Mouse (Mus musculus): Measurements from ENCODE around the gene 2010111I01Rik. TPM values are rescaled to one million over a fixed set of nuclear protein-coding genes. Genes with fewer than 3 reads are reported as not detected.

2010111I01Rik gene
- total and polyA plus RNA-seq, 2 experiments from 2014 or later: 16.2 to 30.3 TPM

GRCm38 (mm10) chr13:63270191-63270590 lies 305.5 kb downstream of the 2010111I01Rik start:
- Histone ChIP-seq H3K4me1 (ENCODE audit: insufficient read depth, low read length) (peaks cover 5% of the 10 kb centered on the region), H3K27ac (ENCODE audit: low read depth, low read length) (no peak overlapping the region), H3K4me3 (ENCODE audit: low read depth, low read length) (no peak overlapping the region), H3K9ac (replicated peaks; ENCODE audit: low read length, poor library complexity, severe bottlenecking) (no peak overlapping the region), H3K4me2 (ENCODE audit: low read depth, low read length, poor library complexity, severe bottlenecking) (no peak overlapping the region), H3K27me3 (ENCODE audit: insufficient read depth, low read length) (peaks cover 7% of the 10 kb centered on the region; the same call in 1 of the 2 replicates), H3K36me3 (ENCODE audit: insufficient read depth, low read length) (no peaks in the 10 kb centered on the region), H3K9me3 (ENCODE audit: low read length) (no peaks in the 10 kb centered on the region)
- TF ChIP-seq CTCF (IDR thresholded peaks at IDR 0.05): no peak
- ATAC-seq (ENCODE audit: low FRiP score) (no peak), DNase-seq (ENCODE audit: low spot score) (no peak)
- 64% methylated on average over 5 of the region's 5 CpGs for WGBS

GRCm38 (mm10) chr13:63272017-63272601 lies 307.4 kb downstream of the 2010111I01Rik start:
- WGBS: 15% methylated on average over 16 of the region's 16 CpGs
- Histone ChIP-seq H3K27ac (ENCODE audit: low read depth, low read length) (no peak overlapping the region), H3K9ac (replicated peaks; ENCODE audit: low read length, poor library complexity, severe bottlenecking) (peak overlapping the region; percentile 36; the same call in 1 of the 2 replicates), H3K27me3 (ENCODE audit: insufficient read depth, low read length) (peaks cover 7% of the 10 kb centered on the region; the same call in 1 of the 2 replicates), H3K4me2 (ENCODE audit: low read depth, low read length, poor library complexity, severe bottlenecking) (peak overlapping the region; percentile 77), H3K9me3 (ENCODE audit: low read length) (no peaks in the 10 kb centered on the region), H3K4me1 (ENCODE audit: insufficient read depth, low read length) (peaks cover 5% of the 10 kb centered on the region), H3K36me3 (ENCODE audit: insufficient read depth, low read length) (no peaks in the 10 kb centered on the region), H3K4me3 (ENCODE audit: low read depth, low read length) (peak overlapping the region; percentile 40)
- DNase-seq (ENCODE audit: low spot score) (no peak), ATAC-seq (ENCODE audit: low FRiP score) (peak; percentile 6; the same call in 1 of the 2 replicates)
- no peak for TF ChIP-seq CTCF (IDR thresholded peaks at IDR 0.05)

- H3K9me3 ChIP-seq (ENCODE audit: low read length): no peaks in the 10 kb centered on the region
- TF ChIP-seq CTCF (IDR thresholded peaks at IDR 0.05): no peak
- H3K27ac ChIP-seq (ENCODE audit: low read depth, low read length): no peak overlapping the region
- peak overlapping the region; percentile 40 for H3K4me3 ChIP-seq (ENCODE audit: low read depth, low read length)
- peaks cover 5% of the 10 kb centered on the region for H3K4me1 ChIP-seq (ENCODE audit: insufficient read depth, low read length)
- peak overlapping the region; percentile 77 for H3K4me2 ChIP-seq (ENCODE audit: low read depth, low read length, poor library complexity, severe bottlenecking)
- no peak for DNase-seq (ENCODE audit: low spot score)
- peak; percentile 48 for ATAC-seq (ENCODE audit: low FRiP score)
- 5% methylated on average over 27 of the region's 27 CpGs for WGBS
- H3K9ac ChIP-seq (replicated peaks; ENCODE audit: low read length, poor library complexity, severe bottlenecking): peak overlapping the region; percentile 36; the same call in 1 of the 2 replicates
- H3K36me3 ChIP-seq (ENCODE audit: insufficient read depth, low read length): no peaks in the 10 kb centered on the region
- peaks cover 7% of the 10 kb centered on the region; the same call in 1 of the 2 replicates for H3K27me3 ChIP-seq (ENCODE audit: insufficient read depth, low read length)
Measured at GRCm38 (mm10) chr13:63272602-63273229, 308.0 kb downstream of the 2010111I01Rik start.

- H3K9me3 ChIP-seq (ENCODE audit: low read length): no peaks in the 10 kb centered on the region
- no peak for ATAC-seq (ENCODE audit: low FRiP score)
- no peak overlapping the region for H3K27ac ChIP-seq (ENCODE audit: low read depth, low read length)
- H3K36me3 ChIP-seq (ENCODE audit: insufficient read depth, low read length): no peaks in the 10 kb centered on the region
- 0 out of 2 replicates have a peak overlapping the region, but pooled peaks have one; percentile 4 for H3K4me2 ChIP-seq (ENCODE audit: low read depth, low read length, poor library complexity, severe bottlenecking)
- peaks cover 5% of the 10 kb centered on the region for H3K4me1 ChIP-seq (ENCODE audit: insufficient read depth, low read length)
- DNase-seq (ENCODE audit: low spot score): no peak
- H3K9ac ChIP-seq (replicated peaks; ENCODE audit: low read length, poor library complexity, severe bottlenecking): no peak overlapping the region
- no peak overlapping the region for H3K4me3 ChIP-seq (ENCODE audit: low read depth, low read length)
- WGBS: 54% methylated on average over 2 of the region's 2 CpGs
- peaks cover 7% of the 10 kb centered on the region; the same call in 1 of the 2 replicates for H3K27me3 ChIP-seq (ENCODE audit: insufficient read depth, low read length)
- no peak for TF ChIP-seq CTCF (IDR thresholded peaks at IDR 0.05)
Measured at GRCm38 (mm10) chr13:63273859-63274258, 309.2 kb downstream of the 2010111I01Rik start.

- Histone ChIP-seq H3K36me3 (ENCODE audit: insufficient read depth, low read length) (no peaks in the 10 kb centered on the region), H3K4me2 (ENCODE audit: low read depth, low read length, poor library complexity, severe bottlenecking) (no peak overlapping the region), H3K4me1 (ENCODE audit: insufficient read depth, low read length) (peaks cover 5% of the 10 kb centered on the region), H3K27me3 (ENCODE audit: insufficient read depth, low read length) (peaks cover 7% of the 10 kb centered on the region; the same call in 1 of the 2 replicates), H3K9ac (replicated peaks; ENCODE audit: low read length, poor library complexity, severe bottlenecking) (no peak overlapping the region), H3K4me3 (ENCODE audit: low read depth, low read length) (no peak overlapping the region), H3K27ac (ENCODE audit: low read depth, low read length) (no peak overlapping the region), H3K9me3 (ENCODE audit: low read length) (no peaks in the 10 kb centered on the region)
- DNase-seq (ENCODE audit: low spot score): no peak
- 79% methylated on average over 10 of the region's 10 CpGs for WGBS
- ATAC-seq (ENCODE audit: low FRiP score): no peak
- TF ChIP-seq CTCF (IDR thresholded peaks at IDR 0.05): no peak
Measured at GRCm38 (mm10) chr13:63274488-63275166, 309.9 kb downstream of the 2010111I01Rik start.

All from midbrain, postnatal 0 days (tissue).